Mouse (Mus musculus) forebrain, postnatal 0 days (tissue): Measurements from ENCODE around the gene Ero1lb. TPM values are rescaled to one million over a fixed set of nuclear protein-coding genes. Genes with fewer than 3 reads are reported as not detected.
A peak's percentile ranks its signal among the peaks of the same experiment; 100 is the strongest.
"Not testable (repeated sequence)": the region's sequence is repeated elsewhere in the genome, so short reads cannot be mapped to it uniquely, and the experiment has no call there.

Experiments used
- ATAC-seq: fragments of 200-750 bp; cut with Nextera tagmentation; 2 replicates; pipeline ENCODE4 v1.8.0; 2017; ENCODE audit warnings: mild to moderate bottlenecking, moderate library complexity
- DNase-seq: peaks from one replicate; pipeline ENCODE4 v3.0.0-alpha.2; 2015
- H3K27ac ChIP-seq: fragments of 300-500 bp; sonication (generic); 2 replicates; pipeline ENCODE4 v1.5.1; 2014; ENCODE audit warnings: low read depth, mild to moderate bottlenecking, antibody characterized with exemption, low read length, moderate library complexity, mixed read lengths
- H3K27me3 ChIP-seq: fragments of 300-500 bp; sonication (generic); 2 replicates; pipeline ENCODE4 v1.6.1; 2014; ENCODE audit warnings: mild to moderate bottlenecking, low read length, mixed read lengths; ENCODE audit not compliant: insufficient read depth
- H3K36me3 ChIP-seq: fragments of 300-500 bp; sonication (generic); 2 replicates; pipeline ENCODE4 v1.6.1; 2014; ENCODE audit warnings: mild to moderate bottlenecking, moderate library complexity; ENCODE audit not compliant: insufficient read depth
- H3K4me1 ChIP-seq: fragments of 300-500 bp; sonication (generic); 2 replicates; pipeline ENCODE4 v1.6.1; 2014; ENCODE audit warnings: antibody characterized with exemption; ENCODE audit not compliant: insufficient read depth
- H3K4me2 ChIP-seq: fragments of 300-500 bp; sonication (generic); 2 replicates; pipeline ENCODE4 v1.6.1; 2014; ENCODE audit warnings: low read depth, mild to moderate bottlenecking, moderate library complexity
- H3K4me3 ChIP-seq: fragments of 300-500 bp; sonication (generic); 2 replicates; pipeline ENCODE4 v1.5.1; 2014; ENCODE audit warnings: low read depth, low read length, mixed read lengths
- H3K9ac ChIP-seq: fragments of 300-500 bp; sonication (generic); 2 replicates; pipeline ENCODE4 v1.6.1; 2014; ENCODE audit warnings: mild to moderate bottlenecking
- H3K9me3 ChIP-seq: fragments of 300-500 bp; sonication (generic); 2 replicates; pipeline ENCODE4 v1.6.1; 2016; ENCODE audit warnings: low read length
- CTCF ChIP-seq: sonication (generic); IDR thresholded peaks from 2 replicates; pipeline ENCODE4 v1.5.1; 2016; ENCODE audit warnings: antibody characterized with exemption, control low read depth, low read depth
- WGBS: fragments of 180-500 bp; shearing (Covaris S2); extraction: QIAGEN DNeasy Blood & Tissue Kit; methylation state at CpG from one replicate; pipeline ENCODE4 v1.1.7; 2014; 5-methylcytosine and 5-hydroxymethylcytosine counted together
- polyA plus RNA-seq: library from polyadenylated mRNA; unstranded; fragments of >200 nt; fragmentation: Nextera tagmentation; extraction: Ambion mirVana; gene quantifications from 2 replicates; pipeline ENCODE4 v1.2.1, GENCODE M21; 2015
- total RNA-seq: library from RNA; depleted of rRNA; stranded (reverse); fragments of >200 nt; gene quantifications from 2 replicates; pipeline ENCODE4 v1.2.3, GENCODE M21; 2014

Ero1lb gene
- total and polyA plus RNA-seq, 2 experiments from 2014 or later = 7.2 to 9.2 TPM

- Histone ChIP-seq H3K27ac (no peak overlapping the region), H3K36me3 (no peaks in the 10 kb centered on the region; the same call in 1 of the 2 replicates), H3K4me2 (no peak overlapping the region), H3K4me1 (no peaks in the 10 kb centered on the region), H3K9me3 (no peaks in the 10 kb centered on the region), H3K27me3 (no peaks in the 10 kb centered on the region), H3K9ac (no peak overlapping the region), H3K4me3 (no peak overlapping the region)
- ATAC-seq = no peak
- 89% methylated on average over 5 of the region's 5 CpGs for WGBS
- no peak for TF ChIP-seq CTCF
- DNase-seq = no peak
These were observed 12.5 kb downstream of the Ero1lb start for GRCm38 (mm10) chr13:12578145-12578544.

GRCm38 (mm10) chr13:12589003-12589402 is 23.3 kb downstream of the Ero1lb start:
- 6% methylated on average over 3 of the region's 3 CpGs for WGBS
- peak; percentile 77 for TF ChIP-seq CTCF
- Histone ChIP-seq H3K4me2 (no peak overlapping the region), H3K27ac (no peak overlapping the region), H3K9me3 (no peaks in the 10 kb centered on the region), H3K4me3 (no peak overlapping the region), H3K9ac (no peak overlapping the region), H3K27me3 (no peaks in the 10 kb centered on the region), H3K36me3 (no peaks in the 10 kb centered on the region), H3K4me1 (no peaks in the 10 kb centered on the region)
- ATAC-seq (peak; percentile 47), DNase-seq (peak; percentile 59)

- H3K9me3 ChIP-seq, H3K27me3 ChIP-seq, H3K36me3 ChIP-seq, H3K9ac ChIP-seq, ATAC-seq, DNase-seq, H3K27ac ChIP-seq, H3K4me3 ChIP-seq, H3K4me1 ChIP-seq, H3K4me2 ChIP-seq: not testable (repeated sequence)
- 76% methylated on average over 3 of the region's 4 CpGs for WGBS
These were observed 31.4 kb downstream of the Ero1lb start for GRCm38 (mm10) chr13:12597075-12597474.

GRCm38 (mm10) chr13:12610206-12610605 is 44.5 kb downstream of the Ero1lb start:
- H3K4me3 ChIP-seq, H3K27ac ChIP-seq, H3K4me1 ChIP-seq, H3K9me3 ChIP-seq, H3K27me3 ChIP-seq, H3K9ac ChIP-seq, DNase-seq, H3K4me2 ChIP-seq, ATAC-seq: not testable (repeated sequence)
- H3K36me3 ChIP-seq = peaks cover 15% of the 10 kb centered on the region

- not testable (repeated sequence) for ATAC-seq, H3K4me3 ChIP-seq, H3K27ac ChIP-seq, H3K4me2 ChIP-seq, H3K9me3 ChIP-seq, DNase-seq, H3K27me3 ChIP-seq, H3K4me1 ChIP-seq, H3K9ac ChIP-seq
- 89% methylated on average over 4 of the region's 6 CpGs for whole genome bisulfite sequencing
- H3K36me3 ChIP-seq = peaks cover 20% of the 10 kb centered on the region
These were observed 48.4 kb downstream of the Ero1lb start for GRCm38 (mm10) chr13:12614026-12614425.

GRCm38 (mm10) chr13:12614591-12614990 is 48.9 kb downstream of the Ero1lb start:
- not testable (repeated sequence) for H3K27me3 ChIP-seq, H3K4me3 ChIP-seq, H3K27ac ChIP-seq, H3K4me2 ChIP-seq, ATAC-seq, DNase-seq, H3K9me3 ChIP-seq, H3K4me1 ChIP-seq, H3K9ac ChIP-seq
- WGBS = 73% methylated on average over 7 of the region's 7 CpGs
- H3K36me3 ChIP-seq = peaks cover 22% of the 10 kb centered on the region

- H3K27me3 ChIP-seq, H3K27ac ChIP-seq, H3K9ac ChIP-seq, H3K9me3 ChIP-seq, H3K4me1 ChIP-seq, ATAC-seq, H3K4me2 ChIP-seq, DNase-seq, H3K4me3 ChIP-seq: not testable (repeated sequence)
- WGBS = 92% methylated on average over 10 of the region's 10 CpGs
- peaks cover 26% of the 10 kb centered on the region for H3K36me3 ChIP-seq
These were observed 49.3 kb downstream of the Ero1lb start for GRCm38 (mm10) chr13:12615014-12615413.

GRCm38 (mm10) chr13:12616489-12616888 is 50.8 kb downstream of the Ero1lb start:
- H3K36me3 ChIP-seq = peaks cover 33% of the 10 kb centered on the region
- H3K4me2 ChIP-seq, ATAC-seq, H3K4me3 ChIP-seq, H3K9ac ChIP-seq, H3K9me3 ChIP-seq, DNase-seq, H3K27ac ChIP-seq, H3K27me3 ChIP-seq, H3K4me1 ChIP-seq: not testable (repeated sequence)
- 90% methylated on average over 3 of the region's 3 CpGs for WGBS

- H3K27ac ChIP-seq, ATAC-seq, H3K4me2 ChIP-seq, H3K27me3 ChIP-seq, DNase-seq, H3K4me3 ChIP-seq, H3K4me1 ChIP-seq, H3K9ac ChIP-seq, H3K9me3 ChIP-seq: not testable (repeated sequence)
- 95% methylated on average over 8 of the region's 8 CpGs for WGBS
- peaks cover 28% of the 10 kb centered on the region for H3K36me3 ChIP-seq
These were observed 54.1 kb downstream of the Ero1lb start for GRCm38 (mm10) chr13:12619808-12620207.

- not testable (repeated sequence) for ATAC-seq
These were observed 60.4 kb downstream of the Ero1lb start for GRCm38 (mm10) chr13:12626061-12626460.

GRCm38 (mm10) chr13:12627746-12628145 is 62.1 kb downstream of the Ero1lb start:
- not testable (repeated sequence) for H3K36me3 ChIP-seq, H3K4me1 ChIP-seq, H3K4me3 ChIP-seq, ATAC-seq, H3K9ac ChIP-seq, H3K9me3 ChIP-seq, H3K27me3 ChIP-seq, DNase-seq, H3K27ac ChIP-seq, H3K4me2 ChIP-seq
- 97% methylated on average over 8 of the region's 8 CpGs for WGBS

More at GRCm38 (mm10) chr13:12626061-12626460, 60.4 kb downstream of the Ero1lb start:
- not testable (repeated sequence) for H3K9me3 ChIP-seq, H3K9ac ChIP-seq, DNase-seq, H3K27me3 ChIP-seq, H3K4me2 ChIP-seq, H3K27ac ChIP-seq, H3K4me1 ChIP-seq, H3K4me3 ChIP-seq
- 90% methylated on average over 3 of the region's 3 CpGs for WGBS
- peaks cover 13% of the 10 kb centered on the region for H3K36me3 ChIP-seq
